Mouse (Mus musculus): ENCODE measurements around the gene Tgds. TPM values are rescaled to one million over a fixed set of nuclear protein-coding genes. Genes with fewer than 3 reads are reported as not detected.
A peak's percentile ranks its signal among the peaks of the same experiment; 100 is the strongest.
"Not testable (repeated sequence)": the region's sequence is repeated elsewhere in the genome, so short reads cannot be mapped to it uniquely, and the experiment has no call there.

Tgds gene
- total RNA-seq, 2 experiments from 2014 or later, result 13.8 to 21.1 TPM

DNA sequence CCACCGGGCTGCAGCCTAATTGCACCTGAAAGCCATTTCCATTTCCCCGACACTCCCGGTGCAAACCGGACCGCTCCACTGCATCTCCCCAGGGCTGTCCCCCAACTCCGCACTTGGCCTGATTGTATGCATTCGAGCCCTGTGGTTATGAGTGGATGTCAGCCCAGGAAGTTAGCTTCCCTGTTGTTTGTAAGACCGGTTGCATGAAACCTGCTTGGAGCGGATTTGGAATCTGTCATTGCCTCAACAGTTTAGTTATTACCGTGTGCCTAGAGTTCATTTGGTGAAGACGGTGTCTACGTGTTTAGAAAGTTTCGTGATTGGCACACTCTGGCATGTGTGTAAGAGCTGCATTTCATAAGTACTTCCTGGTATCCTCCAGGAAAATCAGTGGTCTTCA lies 4.9 kb upstream of the Tgds start:
- ATAC-seq (replicated peaks; ENCODE audit: low FRiP score, low TSS enrichment, poor library complexity, severe bottlenecking), result peak; percentile 14

DNA sequence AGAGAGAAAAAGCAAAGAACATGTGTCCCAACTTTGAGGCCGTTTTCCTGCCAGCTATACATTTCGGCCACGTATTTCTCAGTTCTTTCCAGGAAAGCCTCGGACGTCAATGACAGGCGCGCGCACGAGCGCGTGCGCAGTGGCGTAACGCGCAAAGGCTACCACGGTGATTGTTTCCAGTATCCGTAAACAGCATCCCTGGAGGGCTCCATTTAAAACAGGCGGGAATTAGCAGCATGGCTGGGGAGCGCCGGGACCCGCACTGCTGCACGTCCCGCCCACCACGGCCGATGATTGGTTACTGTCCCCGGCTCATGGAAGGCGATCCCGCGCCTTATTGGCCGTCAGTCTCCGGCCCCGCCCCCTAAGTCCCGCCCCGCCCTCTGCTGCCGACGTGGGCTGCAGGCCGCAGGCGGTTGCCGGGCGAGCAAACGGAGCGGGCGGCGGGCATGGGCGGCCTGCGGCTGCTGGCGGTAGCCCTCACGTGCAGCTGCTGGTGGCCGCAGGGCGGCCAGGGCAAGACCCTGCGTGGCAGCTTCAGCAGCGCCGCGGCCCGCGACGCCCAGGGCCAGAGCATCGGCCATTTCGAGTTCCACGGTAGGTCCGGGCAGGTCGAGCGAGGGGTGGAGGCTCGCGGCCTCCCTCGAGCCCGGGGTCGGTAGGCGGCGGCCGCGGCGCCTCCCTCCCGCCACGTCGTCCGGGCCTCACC lies 4.3 kb upstream of the Tgds start, which contains the start of gene Gpr180:
TSS of gene Gpr180 (plus strand) at position 415 of the 709 bp plus-strand sequence.
- ATAC-seq (replicated peaks; ENCODE audit: low FRiP score, low TSS enrichment, poor library complexity, severe bottlenecking), result peak; percentile 91

GRCm38 (mm10) chr14:118131931-118132641 lies 469 bp downstream of the Tgds start:
- no peak for ATAC-seq (replicated peaks; ENCODE audit: low FRiP score, low TSS enrichment, poor library complexity, severe bottlenecking)

- no peak for ATAC-seq (replicated peaks; ENCODE audit: low FRiP score, low TSS enrichment, poor library complexity, severe bottlenecking)
Measured at GRCm38 (mm10) chr14:118131472-118131871, 1.1 kb downstream of the Tgds start.

GRCm38 (mm10) chr14:118126301-118126700 lies 6.3 kb downstream of the Tgds start:
- no peak for ATAC-seq (replicated peaks; ENCODE audit: low FRiP score, low TSS enrichment, poor library complexity, severe bottlenecking)

- no peak for ATAC-seq (replicated peaks; ENCODE audit: low FRiP score, low TSS enrichment, poor library complexity, severe bottlenecking)
Measured at GRCm38 (mm10) chr14:118124771-118125170, 7.8 kb downstream of the Tgds start.

DNA sequence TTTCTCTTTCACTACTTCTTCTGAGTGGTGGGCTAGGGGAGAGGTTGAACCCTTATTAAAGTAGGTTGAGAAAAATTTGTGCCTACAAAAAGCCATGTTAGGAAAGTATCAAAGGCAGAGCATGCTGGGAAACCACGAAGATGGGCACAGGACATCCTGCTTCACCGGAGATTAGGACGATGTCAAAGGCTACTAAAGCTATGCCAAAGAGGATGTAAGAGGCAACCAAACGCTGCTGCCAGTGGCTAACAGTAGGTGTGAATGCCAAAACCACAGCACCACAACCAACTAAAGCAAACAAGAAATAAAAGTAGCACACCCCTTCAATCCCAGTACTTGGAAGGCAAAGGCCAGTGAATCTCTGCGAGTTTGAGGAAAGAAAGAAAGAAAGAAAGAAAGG lies 8.4 kb downstream of the Tgds start:
- ATAC-seq (replicated peaks; ENCODE audit: low FRiP score, low TSS enrichment, poor library complexity, severe bottlenecking), result no peak

- no peak for ATAC-seq (replicated peaks; ENCODE audit: low FRiP score, low TSS enrichment, poor library complexity, severe bottlenecking)
Measured at GRCm38 (mm10) chr14:118113116-118113515, 19.4 kb downstream of the Tgds start.

DNA sequence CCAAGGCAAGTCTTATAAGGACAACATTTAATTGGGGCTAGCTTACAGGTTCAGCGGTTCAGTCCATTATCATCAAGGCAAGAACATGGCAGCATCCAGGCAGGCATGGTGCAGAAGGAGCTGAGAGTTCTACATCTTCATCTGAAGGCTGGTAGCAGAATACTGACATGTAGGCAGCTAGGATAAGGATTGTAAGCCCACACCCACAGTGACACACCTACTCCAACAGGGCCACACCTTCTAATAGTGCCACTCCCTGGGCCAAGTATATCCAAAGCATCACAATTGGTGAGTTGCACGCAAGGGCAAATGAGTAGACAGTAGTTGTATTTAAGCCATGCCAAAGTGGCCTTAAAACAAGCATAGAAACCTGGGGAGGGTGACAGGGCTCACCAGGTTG lies 25.1 kb downstream of the Tgds start:
- not testable (repeated sequence) for ATAC-seq (replicated peaks; ENCODE audit: low FRiP score, low TSS enrichment, poor library complexity, severe bottlenecking)

DNA sequence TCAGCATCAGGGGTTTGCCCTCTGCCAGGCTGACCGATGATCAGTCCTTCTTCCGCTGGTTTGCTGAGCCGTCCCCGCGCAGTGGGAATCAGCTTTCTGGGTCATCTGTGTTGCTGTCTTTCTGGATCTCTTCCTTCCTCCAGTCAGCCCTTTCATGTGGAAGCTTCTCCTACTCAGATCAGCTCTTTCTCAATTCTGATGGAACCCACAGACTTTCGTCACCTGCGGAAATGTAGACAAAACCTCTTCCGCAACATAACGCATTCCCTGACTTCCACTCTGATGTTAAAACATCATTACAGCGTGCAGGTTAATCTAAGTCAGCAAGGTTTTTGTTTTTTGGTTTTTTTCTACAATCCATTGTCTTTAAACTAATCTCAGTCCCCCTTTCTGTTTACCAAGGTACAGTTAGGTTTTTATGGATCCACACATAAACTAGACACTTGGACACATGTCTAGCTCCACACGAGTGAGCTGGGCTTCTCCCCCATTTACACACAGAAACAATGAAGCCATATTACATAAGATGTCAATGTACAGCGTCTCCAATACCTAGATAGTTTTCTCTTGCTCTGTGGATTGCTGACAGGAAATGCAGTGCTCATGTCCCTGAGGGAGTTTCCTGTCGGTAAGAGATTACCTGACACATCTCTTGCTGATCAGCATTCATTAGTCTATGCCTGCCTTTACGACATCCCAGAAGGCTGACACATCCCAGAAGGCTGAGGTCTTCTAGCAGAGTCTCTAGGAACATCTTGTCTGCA lies 31.1 kb downstream of the Tgds start:
- no peak for ATAC-seq (replicated peaks; ENCODE audit: low FRiP score, low TSS enrichment, poor library complexity, severe bottlenecking)

- ATAC-seq (replicated peaks; ENCODE audit: low FRiP score, low TSS enrichment, poor library complexity, severe bottlenecking), result 0 out of 2 replicates have a peak, but pooled peaks have one; percentile 55
Measured at GRCm38 (mm10) chr14:118098265-118098664, 34.3 kb downstream of the Tgds start.

GRCm38 (mm10) chr14:118089806-118090392 lies 42.7 kb downstream of the Tgds start:
- ATAC-seq (replicated peaks; ENCODE audit: low FRiP score, low TSS enrichment, poor library complexity, severe bottlenecking), result peak; percentile 35

- ATAC-seq (replicated peaks; ENCODE audit: low FRiP score, low TSS enrichment, poor library complexity, severe bottlenecking), result peak; percentile 76
Measured at GRCm38 (mm10) chr14:118089215-118089805, 43.2 kb downstream of the Tgds start.

DNA sequence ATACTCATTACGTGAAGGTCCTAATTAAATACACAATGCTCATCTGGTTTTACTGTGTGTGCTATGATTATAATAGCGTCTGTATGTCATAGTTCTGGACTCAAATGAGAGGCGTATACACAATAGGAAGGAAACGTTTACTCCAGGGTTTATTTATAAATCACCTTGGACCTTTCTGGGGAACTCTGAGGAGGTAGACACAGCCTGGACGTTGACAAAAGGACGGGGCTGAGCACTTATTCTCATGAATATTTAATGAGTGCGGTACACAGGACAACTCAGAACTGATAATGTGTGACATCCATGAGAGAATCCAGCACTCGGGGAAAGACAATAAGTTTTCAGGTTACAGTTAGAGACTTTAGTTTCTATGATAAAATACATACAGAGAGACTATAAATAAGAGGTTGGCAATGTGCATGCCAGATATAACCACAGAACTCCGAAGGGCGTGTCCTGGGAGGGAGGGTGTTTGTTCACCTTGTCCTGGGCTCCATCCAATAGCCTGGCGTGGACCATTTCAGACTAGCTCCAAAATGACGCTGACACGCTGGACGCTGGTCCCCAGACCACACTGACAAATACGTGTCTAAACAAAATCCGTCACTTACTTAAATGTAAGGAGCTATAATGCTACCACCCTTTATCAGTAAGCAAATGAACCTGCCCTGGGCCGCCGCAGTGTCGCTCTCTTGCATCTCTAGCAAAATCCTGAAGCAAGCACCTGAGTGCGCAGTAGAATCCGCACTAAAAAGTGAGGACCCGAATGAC lies 43.9 kb downstream of the Tgds start:
- peak; percentile 89 for ATAC-seq (replicated peaks; ENCODE audit: low FRiP score, low TSS enrichment, poor library complexity, severe bottlenecking)

DNA sequence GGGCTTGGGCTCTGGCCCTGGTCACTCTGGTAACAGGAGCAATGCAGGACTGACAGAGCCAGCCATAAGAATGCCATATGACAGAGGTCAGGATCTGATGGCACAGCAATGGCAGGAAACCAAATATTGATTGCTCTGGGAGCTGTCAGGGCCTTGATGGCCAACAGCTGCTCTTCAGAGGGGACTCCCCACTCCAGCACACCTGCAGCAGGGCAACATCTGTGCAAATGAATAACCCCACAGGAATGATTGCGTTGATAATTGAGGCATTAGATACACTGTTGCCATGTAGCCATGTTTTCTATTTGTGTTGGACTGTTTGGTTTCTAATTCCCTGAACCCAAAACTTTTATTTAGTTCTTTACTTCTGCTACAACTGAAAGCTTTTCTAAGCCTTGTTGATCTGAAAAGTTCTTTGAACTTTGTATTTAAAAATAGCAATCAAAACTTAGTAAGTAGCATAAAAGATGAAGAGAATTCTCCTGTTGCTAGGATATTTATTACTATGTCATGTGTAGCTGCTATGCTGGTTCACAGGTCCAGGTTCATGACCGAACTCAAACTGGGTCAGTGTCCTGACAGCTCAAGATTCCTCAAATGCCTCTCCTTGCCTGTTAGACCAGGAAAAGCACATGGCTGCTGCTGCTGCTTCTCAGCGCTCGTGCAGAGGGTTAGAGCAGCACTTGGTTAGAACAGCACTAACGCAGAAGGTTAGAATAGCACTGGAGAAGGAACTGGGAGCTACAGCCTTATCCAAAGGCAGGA lies 46.1 kb downstream of the Tgds start:
- ATAC-seq (replicated peaks; ENCODE audit: low FRiP score, low TSS enrichment, poor library complexity, severe bottlenecking), result no peak

DNA sequence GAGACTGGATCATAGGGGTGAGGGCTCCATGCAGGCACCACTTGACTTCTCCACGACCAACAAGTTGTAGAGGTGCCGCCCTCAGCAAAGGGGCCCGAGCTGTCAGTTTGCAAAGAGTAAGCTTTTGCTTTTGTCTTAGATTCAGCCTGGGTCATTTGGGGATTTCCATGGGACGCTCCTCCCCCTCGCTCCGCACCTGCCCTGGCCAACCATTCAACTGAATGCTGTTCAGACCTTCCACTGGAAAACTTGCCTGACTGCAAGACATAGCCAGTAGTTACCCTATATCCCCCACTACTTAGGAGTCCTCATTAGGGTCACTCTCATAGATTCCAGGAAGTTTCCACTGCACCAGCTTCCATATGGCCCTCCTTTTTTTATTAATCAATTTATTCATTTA lies 48.7 kb downstream of the Tgds start:
- no peak for ATAC-seq (replicated peaks; ENCODE audit: low FRiP score, low TSS enrichment, poor library complexity, severe bottlenecking)

GRCm38 (mm10) chr14:118080606-118081005 lies 51.9 kb downstream of the Tgds start:
- no peak for ATAC-seq (replicated peaks; ENCODE audit: low FRiP score, low TSS enrichment, poor library complexity, severe bottlenecking)

GRCm38 (mm10) chr14:118070100-118070499 lies 62.5 kb downstream of the Tgds start:
- ATAC-seq (replicated peaks; ENCODE audit: low FRiP score, low TSS enrichment, poor library complexity, severe bottlenecking), result no peak
